Mouse (Mus musculus) thymus, postnatal 25 days (tissue): Measurements from ENCODE around the gene Esr1.

Source experiments
- DNase-seq: peaks from one replicate; pipeline ENCODE4 v3.0.0; 2022

Gene Esr1

GRCm38 (mm10) chr10:4849881-4850280, 238.5 kb downstream of the Esr1 start:
- no peak for DNase-seq

- no peak for DNase-seq
Measured at GRCm38 (mm10) chr10:4875076-4875737, 263.8 kb downstream of the Esr1 start.

- no peak for DNase-seq
Measured at GRCm38 (mm10) chr10:4881391-4881790, 270.0 kb downstream of the Esr1 start.

- DNase-seq = no peak
Measured at GRCm38 (mm10) chr10:4885506-4885905, 274.1 kb downstream of the Esr1 start.

- DNase-seq = no peak
Measured at GRCm38 (mm10) chr10:4885961-4886360, 274.6 kb downstream of the Esr1 start.

- DNase-seq = no peak
Measured at GRCm38 (mm10) chr10:4893475-4893874, 282.1 kb downstream of the Esr1 start.

GRCm38 (mm10) chr10:4897789-4898188, 286.4 kb downstream of the Esr1 start:
- DNase-seq = no peak

- peak; percentile 4 for DNase-seq
Measured at GRCm38 (mm10) chr10:4900324-4900723, 288.9 kb downstream of the Esr1 start.

GRCm38 (mm10) chr10:4909271-4909670, 297.9 kb downstream of the Esr1 start:
- peak; percentile 27 for DNase-seq

GRCm38 (mm10) chr10:4910451-4910850, 299.1 kb downstream of the Esr1 start:
- no peak for DNase-seq

GRCm38 (mm10) chr10:4919046-4919445, 307.7 kb downstream of the Esr1 start:
- DNase-seq = no peak

GRCm38 (mm10) chr10:4923616-4924015, 312.2 kb downstream of the Esr1 start:
- no peak for DNase-seq

- DNase-seq = no peak
Measured at GRCm38 (mm10) chr10:4924391-4924790, 313.0 kb downstream of the Esr1 start.

- no peak for DNase-seq
Measured at GRCm38 (mm10) chr10:4943148-4943547, 331.8 kb downstream of the Esr1 start.

- DNase-seq = no peak
Measured at GRCm38 (mm10) chr10:4944725-4945124, 333.3 kb downstream of the Esr1 start.

- DNase-seq = no peak
Measured at GRCm38 (mm10) chr10:4965768-4966167, 354.4 kb downstream of the Esr1 start.

- no peak for DNase-seq
Measured at GRCm38 (mm10) chr10:4971156-4971555, 359.8 kb downstream of the Esr1 start.

- DNase-seq = no peak
Measured at GRCm38 (mm10) chr10:4971586-4971985, 360.2 kb downstream of the Esr1 start.

- DNase-seq = no peak
Measured at GRCm38 (mm10) chr10:4972026-4972425, 360.6 kb downstream of the Esr1 start.

- DNase-seq = no peak
Measured at GRCm38 (mm10) chr10:4974246-4974645, 362.9 kb downstream of the Esr1 start.

GRCm38 (mm10) chr10:4976557-4976956, 365.2 kb downstream of the Esr1 start:
- no peak for DNase-seq

- no peak for DNase-seq
Measured at GRCm38 (mm10) chr10:4977374-4977773, 366.0 kb downstream of the Esr1 start.

- no peak for DNase-seq
Measured at GRCm38 (mm10) chr10:4983919-4984318, 372.5 kb downstream of the Esr1 start.

- no peak for DNase-seq
Measured at GRCm38 (mm10) chr10:4993802-4994201, 382.4 kb downstream of the Esr1 start.

- DNase-seq = no peak
Measured at GRCm38 (mm10) chr10:4996592-4996991, 385.2 kb downstream of the Esr1 start.
